Mouse (Mus musculus) right cerebral cortex, postnatal 36 days (tissue): ENCODE results near the gene Asb18.
A peak's percentile ranks its signal among the peaks of the same experiment; 100 is the strongest.

Experiments used
- DNase-seq, 2 experiments: peaks; one replicate each; pipeline ENCODE4 v3.0.0; 2022; ENCODE audit warnings: low spot score in 2 of 2, mixed read lengths in 1 of 2

Asb18 gene

DNA sequence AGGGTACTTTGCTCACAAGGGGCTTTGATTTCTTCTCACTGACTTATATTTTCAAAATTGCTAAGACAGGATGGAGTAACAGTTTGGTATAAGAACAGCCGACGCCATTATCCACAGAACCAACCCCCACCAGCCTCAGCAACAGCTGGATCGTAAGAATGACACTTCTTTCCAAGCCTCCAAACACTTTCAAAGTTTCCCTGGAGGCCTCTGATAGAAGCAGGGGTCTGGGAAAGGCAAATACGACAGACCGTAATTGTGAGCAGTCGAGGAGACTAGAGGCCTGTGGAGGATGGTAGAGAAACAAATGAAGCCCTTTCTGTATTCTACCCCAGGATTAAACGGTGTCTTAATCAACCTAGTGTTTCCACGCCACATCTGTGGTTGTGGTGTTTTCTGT lies 42.6 kb downstream of the Asb18 start:
- DNase-seq = no peak

DNA sequence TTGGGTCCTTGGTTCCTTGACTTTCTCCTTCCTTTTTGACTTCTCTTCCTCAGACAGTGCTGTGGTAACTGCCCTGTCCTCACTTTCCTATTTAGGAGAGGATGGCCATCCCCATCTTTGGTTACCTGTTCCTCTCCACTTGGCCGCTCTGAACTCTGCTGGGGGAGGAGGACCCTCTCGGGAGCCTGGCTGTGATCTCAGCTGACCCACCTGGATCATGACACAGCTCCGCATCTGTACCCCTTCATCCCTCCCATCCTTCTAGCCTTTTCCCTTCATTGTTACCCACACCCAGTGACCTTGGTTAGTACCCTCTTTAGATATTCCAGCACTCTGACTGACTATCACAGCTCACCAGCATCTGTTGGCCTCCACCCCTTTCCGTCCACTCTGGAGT lies 44.8 kb downstream of the Asb18 start:
- DNase-seq = no peak

DNA sequence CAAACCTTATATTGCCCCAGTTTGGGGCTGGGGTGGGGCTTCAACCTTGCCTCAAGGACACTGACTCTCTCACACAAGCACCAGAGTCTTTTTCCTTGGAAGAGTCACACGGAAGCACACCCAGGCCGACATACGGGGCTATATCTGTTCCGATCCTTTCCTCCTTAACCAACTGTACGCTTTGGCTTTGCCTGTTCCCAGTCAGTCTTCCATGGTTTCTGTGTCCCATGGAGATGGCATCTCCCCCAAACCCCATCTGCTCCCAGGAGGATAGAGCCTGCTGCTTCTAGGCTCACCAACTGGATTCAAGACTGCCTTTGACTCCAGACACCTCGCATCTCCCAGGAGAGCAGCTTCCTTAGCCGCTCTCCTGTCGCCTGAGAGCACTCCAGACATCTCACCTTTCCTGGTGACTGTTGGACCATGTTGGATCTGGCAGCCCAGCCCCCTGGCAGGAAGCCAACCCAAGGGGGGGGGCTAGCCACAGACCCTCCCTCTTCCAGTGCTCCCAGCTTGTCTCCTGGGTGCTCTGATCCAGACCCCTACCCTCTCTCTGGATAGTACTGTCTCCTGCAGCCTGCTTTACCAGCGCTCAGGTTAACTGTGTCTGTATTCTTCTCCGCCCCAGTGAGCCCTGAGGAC lies 45.3 kb downstream of the Asb18 start:
- DNase-seq = no peak

DNA sequence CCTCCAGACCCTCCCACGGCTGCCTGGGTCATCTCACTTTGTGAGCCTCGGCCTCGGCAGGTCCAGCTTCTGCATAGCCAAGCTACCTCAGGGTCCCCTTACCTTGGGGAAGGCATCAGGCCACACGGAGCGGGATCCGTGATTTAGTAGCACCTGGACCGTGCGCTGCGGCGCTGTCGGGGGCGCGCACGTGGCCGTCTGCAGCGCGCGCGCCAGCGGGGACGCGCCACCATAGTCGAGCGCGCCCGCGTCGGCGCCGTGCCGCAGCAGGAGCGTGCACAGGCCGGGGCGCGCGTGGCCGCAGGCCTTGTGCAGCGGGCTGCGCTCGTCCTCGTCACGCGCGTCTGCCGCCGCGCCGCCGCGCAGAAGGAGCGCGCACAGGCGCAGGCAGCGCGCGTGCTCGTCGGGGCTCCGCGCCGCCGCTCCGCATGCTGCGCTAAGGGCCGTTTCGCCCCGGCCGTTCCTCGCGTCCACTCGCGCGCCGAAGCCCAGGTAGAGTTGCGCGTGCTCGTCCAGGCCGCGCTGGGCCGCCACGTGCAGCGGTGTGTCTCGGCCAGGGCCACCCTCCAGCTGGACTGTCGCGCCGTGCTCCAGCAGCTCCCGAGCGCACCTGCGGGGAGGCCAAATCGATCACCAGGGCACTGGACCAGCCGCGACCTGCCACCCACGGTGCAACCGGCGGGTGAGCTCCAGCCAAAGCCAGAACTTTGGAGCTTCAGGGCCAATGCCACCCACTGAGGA lies 46.2 kb downstream of the Asb18 start:
- peak; percentile 49 to 50 for DNase-seq

DNA sequence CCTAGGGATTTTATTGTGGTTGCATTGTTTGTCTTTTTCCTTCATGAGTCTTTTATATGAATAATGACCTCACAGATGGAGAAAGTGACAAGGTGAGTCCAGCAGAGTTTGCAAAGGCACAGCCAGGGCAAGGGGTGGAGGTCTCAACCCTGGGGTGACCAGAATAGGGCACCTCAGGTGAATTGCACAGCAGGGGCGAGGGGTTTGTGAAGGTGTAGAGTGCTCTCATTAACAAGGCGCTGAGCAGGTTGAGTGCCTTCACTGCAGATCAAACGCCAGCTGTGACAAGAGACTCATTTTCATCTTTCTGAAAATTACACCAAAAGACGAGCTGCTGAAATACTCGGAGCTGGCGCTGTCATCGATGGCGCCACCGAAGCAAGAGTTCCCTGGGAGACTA lies 46.9 kb downstream of the Asb18 start:
- no peak for DNase-seq

DNA sequence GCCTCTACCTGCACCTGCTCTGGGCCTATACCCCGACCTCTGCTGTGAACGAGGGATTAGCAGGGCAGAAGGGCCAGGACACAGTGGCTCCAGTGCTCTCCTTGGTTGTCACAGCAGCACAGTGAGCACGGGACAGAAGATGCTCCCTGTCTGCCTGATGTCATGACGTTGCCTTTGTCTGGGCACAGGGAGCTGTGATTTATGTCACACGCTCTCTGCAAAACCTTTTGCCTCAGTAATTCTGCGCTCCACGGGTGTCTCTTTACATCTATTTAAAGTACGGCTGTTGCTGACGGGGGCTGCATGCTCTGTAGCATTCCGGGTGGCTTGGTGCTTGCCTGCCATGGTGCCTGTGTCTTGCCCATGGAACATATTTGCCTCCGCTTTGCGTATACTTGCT lies 50.0 kb downstream of the Asb18 start:
- no peak for DNase-seq

DNA sequence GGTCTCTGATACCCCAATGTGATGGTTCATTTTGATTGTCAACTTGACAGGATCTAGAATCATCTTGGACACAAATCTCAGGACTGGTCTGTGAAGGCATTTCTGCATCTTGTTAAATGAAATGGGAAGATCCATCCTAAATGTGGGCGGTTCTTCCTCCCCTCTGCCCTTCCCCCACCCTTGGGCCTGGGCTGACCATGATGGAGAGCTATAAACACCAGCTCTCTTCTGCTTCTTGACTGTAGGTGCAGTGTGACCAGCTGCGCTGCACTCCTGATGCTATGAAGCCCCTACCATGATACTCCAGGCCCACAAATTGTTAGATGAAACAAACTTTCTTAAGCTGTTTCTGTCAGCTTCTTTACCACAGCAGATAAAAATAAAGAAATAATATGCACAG lies 51.2 kb downstream of the Asb18 start:
- DNase-seq = no peak

DNA sequence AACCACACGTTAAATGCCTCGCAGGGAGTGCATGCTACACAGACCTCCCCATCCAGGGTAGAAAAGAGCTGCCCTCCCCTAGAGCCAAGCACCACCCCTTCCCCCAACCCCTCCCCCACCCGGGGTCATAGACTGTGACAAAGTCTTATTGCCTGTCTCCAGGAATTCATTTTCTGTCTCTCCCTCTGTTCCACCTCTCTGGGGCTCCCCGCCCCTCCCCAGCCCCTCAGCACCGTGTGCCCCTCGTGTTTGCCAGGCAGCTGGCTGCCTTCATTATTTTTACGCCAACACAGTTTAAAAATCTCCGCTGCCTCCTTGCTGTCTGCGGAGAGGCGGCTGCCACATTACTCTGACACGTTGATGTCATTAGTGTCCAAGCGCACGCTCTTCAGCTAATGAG lies 52.4 kb downstream of the Asb18 start:
- no peak for DNase-seq

DNA sequence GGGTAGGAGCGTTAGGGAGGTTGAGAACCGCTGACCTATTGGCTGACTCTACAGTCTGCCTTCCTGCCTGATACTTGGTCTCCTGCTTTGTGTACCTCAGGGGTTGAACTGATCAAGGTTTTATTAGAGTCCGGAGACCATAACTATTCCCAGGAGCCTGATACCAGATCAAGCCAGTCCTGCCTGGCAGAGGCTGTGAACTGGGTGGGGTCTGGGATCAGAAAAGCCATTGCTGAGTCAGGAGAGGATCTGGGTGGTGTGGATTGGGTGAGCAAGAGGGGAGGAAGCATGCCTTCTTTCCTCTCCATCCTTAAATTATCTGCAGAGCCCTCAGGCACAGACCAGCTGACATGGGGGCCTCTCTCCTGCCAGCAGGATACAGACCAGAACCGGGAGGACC lies 55.1 kb downstream of the Asb18 start:
- DNase-seq = no peak

DNA sequence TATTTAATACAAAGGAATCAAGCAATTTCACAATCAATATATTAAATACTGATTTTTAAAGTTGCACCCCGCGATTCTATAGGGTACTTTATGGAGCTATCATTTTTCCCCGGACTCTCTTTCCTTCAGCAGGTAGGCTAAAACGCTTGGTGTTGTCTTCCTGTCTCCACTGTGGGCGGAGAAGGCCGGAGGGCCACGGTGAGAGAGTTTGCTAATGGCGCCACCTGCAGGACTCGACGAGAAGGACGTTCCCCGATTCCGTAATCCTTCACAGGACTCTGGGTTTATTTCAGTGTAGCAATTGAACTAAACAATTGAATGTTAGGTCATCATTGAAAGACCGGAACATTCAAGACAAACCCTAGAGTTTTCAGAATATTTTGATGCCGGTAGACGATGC lies 71.3 kb downstream of the Asb18 start:
- DNase-seq = peak; percentile 37 to 42

DNA sequence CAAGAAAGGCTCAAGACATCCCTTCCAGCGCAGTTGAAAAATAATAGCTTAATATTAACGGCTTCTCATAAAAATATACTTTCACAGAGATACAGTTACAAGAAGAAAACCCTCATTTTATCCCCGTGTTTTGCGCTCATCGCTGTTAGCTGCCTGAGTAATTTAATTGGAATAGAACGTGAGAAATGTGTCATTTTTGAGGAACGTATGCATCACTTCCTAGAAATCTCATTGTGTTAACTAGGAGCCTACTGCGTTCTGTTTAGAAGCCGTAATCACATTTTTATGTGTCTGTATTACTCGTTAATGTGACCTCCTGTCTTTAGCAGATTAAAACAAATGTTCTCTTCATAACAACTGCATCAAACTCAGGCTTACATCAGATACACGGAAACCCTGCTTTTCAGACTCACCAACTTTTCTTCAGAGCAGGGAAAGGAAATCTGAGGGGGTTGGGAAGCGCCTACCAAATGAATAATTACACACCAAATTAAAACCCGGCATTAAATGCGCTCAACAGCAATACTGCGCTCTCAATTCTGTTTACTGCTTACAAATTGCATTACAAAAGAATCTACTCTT lies 72.0 kb downstream of the Asb18 start:
- no peak for DNase-seq

DNA sequence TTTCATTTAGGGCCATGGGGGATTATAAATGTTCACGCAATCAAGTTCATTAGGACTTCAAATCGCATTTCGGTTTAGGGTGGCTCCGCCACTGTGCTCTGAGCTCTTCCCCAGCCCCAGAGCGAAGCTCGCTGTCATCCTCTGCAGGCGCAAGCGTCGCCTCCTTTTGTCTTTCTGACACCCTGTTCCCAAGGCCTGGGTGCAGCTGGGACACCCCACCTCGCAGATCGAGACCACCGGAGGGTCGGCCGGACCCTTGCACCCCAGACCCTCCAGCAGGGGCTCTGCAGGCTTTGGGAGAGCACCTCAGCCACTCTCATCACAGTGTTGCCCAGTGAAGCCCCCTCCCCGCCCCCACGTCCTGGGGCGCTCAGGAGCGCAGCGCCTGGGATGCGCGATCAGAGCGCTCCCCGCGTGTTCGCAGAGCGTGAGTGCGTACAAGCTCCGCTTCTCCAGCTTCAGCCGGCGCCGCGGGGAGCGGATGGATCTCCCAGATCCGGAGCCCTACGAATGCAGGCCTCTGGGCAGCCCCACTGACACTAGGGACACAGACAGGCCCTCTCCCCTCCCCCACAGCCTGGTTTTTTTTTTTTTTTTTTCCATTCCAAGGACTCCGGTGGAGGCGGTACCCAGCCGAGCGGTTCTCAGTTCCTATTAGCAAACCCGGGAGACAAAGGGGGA lies 72.6 kb downstream of the Asb18 start:
- no peak for DNase-seq

DNA sequence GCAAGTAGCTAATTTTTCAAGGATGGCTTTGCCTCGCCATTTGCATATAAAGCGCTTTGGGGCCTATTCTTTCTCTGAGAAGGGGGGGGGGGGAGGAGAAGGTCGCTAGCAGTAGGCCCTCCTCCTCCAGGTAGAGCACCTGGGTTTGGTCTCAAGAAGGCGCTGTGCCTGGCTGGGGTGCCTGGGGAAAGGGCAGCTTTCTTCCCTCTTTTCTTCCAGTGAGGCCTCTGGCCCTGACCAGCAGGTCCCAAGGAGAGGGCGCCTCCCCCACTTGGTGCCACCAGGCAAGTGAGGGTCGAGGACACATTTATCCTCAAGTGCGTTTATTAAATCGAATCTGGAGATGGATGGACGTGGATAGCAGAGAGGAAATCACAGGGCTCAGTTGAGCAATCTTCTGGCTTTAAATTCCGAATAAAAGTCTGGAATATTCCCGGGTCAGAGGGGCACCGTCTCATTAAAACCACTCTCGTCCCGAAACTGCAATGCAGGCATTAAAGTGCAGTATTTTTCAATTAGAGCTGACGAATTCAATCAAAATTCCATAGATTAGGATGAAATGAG lies 73.4 kb downstream of the Asb18 start:
- no peak for DNase-seq

DNA sequence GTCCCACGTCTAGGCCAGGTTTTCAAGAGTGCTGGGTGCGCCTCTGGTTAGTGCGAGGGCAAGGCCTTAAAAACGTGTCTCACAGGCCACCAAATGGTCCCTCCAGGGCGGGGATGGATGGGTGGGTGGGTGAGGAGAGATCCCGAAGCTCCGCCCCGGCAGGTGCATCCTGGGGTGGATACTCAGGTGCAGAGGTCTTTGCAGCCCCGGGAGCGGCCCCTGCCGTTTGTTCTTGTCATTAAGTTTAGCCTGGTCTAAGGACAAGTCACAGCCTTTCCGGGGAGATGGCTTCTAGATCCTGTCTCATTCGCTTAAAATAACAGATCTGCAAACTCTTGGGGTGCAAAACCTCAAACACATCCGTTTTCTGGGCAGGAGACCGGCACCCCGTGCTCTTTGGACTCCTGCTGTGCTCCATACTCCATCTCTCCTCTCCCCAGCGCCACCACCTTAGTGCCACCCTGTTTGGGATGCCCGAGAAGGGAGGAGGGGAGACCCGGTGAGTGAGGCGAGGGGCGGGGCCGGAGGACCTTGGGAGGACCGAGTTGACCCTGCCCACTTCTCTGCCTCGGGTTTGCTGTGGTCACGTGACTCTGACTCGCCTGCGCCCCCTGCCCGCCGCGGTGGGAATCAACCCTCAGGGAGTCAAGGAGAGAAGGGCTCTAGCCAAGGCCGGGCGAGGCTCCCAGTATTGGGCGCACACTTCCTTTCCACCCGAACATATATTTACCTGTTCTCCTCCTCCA lies 74.3 kb downstream of the Asb18 start:
- DNase-seq = no peak

DNA sequence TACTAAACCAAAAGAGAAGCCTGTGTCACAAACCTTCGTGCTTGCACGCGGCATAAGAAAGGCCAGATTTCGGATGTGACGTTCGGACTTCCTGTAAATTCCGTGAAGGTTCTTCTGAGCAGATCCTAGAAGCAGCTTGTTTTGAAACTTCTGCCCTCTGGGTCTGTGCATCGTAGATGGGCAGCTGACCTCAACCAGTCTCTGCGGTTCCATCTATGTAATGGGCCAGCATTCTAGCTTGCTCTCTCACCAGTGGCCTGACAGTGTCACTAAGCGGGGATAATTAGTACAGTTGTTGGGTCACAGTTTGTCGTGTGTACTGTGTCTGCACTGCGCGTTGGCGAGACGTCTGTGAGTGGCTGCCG lies 74.9 kb downstream of the Asb18 start:
- no peak for DNase-seq

DNA sequence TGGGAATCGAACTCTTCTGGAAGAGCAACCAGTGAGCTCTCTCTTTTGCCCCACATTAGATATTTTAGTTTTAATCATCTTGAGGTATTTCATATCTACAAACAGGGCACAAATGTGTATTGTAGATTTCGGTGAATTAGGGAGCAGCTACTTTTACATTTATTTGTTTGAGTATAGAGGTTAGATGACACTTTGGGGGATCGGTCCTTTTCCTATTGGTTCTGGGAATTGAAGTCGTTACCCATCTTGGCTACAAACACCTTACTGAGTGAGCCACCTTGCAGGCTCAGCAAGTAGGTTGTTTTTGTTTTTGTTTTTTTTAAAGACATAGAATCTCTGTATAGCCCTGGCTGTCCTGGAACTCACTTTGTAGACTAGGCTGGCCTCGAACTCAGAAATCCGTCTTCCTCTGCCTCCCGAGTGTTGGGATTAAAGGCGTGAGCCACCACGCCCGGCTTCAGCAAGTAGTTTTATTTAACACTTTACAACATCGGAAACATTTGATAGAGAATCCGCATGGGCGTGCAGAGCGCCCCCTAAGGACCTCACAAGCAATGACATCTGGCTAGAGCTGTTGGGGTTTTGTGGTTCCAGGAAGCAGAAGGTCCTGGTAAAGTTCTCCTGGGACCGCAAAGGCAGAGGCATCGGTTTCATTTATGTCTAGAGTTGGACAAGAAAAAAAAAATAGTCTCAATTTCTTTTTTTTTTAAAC lies 75.4 kb downstream of the Asb18 start:
- DNase-seq = no peak

DNA sequence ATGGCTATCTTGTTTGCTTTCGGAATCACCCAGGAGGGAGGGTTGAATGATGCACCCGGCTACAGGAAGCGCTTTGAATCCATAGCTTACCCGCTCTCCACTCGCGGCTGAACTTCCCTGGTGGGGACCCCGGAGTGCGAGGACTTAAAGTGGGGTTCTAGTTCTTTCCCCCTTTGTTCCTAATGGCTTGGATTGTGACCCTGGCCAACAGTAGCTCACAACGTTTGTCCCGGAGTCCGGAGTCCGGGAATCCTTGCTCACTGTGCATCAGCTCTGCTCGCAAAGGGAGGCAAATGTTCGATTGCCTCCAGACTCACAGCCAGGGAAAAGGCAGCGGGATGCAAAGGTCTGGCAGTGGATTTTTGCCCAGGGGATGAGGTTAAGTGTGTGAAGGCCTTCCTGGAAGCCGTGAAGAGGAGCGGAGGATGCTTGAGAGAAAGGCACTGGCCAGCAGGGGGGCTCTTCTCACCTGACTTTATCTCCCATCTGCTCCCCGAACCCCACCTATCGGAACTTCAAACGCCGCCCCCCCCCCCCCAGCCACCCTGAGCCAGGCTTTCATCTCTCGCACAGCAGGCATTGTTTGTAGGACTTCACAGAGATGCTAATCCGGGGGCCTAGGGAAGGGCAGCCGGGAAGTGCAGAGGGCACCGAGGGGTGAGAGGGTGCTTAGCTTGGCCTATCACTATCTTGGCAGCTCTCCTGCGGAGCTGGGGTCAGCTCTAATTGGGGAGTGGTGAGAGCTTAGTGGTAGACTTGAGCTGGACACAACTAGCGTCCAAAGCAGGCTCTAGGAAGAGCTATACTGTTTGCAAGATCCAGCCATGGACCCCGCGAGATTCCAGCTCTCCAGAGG lies 78.7 kb downstream of the Asb18 start:
- no peak for DNase-seq

DNA sequence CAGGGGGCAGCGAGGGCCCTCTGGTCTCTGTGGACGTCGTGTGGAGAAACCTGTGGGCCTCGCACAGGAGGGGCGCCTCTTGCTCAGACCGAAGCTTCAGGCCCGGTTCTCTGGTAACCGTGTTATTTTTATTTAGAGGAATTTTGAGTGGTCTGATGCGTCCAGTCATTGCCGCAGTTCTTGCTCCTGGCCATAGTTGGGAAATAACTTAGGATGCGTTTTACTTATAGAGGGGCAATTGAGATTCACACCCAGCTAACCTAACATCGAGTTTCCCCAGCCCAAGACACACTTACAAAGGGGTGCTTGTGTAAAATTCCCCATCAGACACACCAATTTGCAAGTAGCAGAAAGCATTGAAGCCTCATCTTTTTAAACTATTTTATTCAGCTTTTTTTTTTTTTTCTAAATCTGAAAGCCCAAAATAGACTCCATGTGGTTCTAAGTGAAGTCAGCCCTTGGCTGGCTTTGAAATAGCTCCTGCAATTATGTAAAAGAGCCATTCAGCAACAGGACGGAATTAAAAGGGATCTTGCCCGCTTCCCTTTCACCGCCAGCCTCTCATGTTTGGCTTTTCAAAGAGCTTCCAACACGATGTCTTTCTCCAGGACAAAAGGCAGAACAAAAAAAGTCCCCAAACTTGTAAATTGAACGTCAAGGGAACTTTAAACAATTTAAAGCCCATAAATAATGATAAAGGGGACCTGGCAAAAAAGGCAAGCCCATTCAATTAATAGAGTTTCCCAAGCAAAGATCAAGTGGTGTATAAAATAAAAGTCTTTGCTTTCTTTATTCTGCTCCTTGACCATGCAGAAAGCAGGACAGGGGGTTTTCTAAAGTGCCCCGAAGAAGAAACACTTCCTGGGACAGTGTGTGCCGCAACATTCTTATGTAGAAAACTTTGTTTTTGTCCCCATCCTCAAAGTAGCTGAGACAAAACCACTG lies 79.9 kb downstream of the Asb18 start:
- no peak for DNase-seq

DNA sequence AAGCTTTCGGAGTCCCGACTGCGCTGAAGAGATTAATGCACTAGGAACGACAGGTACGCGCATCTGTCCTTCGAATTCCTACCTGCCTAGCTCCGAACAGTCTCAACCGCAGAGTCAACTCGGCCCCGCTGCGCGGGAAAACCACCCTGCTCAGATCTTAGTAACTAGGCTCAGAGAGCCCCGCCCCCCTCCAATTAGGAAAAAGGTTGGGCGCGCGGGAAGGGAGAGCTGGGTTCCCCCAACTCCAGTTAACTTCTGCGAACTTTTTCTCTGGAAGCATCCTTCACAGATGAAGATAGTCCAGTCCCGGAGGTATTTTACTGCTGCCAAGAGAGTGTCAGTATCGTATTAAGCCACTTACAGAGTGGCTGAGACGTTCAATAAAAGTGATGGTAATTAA lies 80.7 kb downstream of the Asb18 start:
- DNase-seq = no peak
